Mouse (Mus musculus): Measurements from ENCODE around the gene Tpra1. TPM values are rescaled to one million over a fixed set of nuclear protein-coding genes. Genes with fewer than 3 reads are reported as not detected.

Gene Tpra1
- polyA plus RNA-seq, 1 experiment from 2014 or later: 47.9 TPM

GRCm38 (mm10) chr6:88873965-88874867 lies 27.8 kb upstream of the Tpra1 start:
- Histone ChIP-seq H3K27ac (peak overlapping the region; percentile 88), H3K4me3 (peak overlapping the region; percentile 71), H3K9me3 (peaks cover 9% of the 10 kb centered on the region; the same call in 1 of the 2 replicates), H3K36me3 (replicated peaks) (peaks cover 11% of the 10 kb centered on the region; the same call in 1 of the 2 replicates), H3K4me1 (peaks cover 39% of the 10 kb centered on the region), H3K27me3 (ENCODE audit: poor library complexity, severe bottlenecking) (peaks cover 42% of the 10 kb centered on the region)
- no peak for DNase-seq (ENCODE audit: extremely low spot score, low spot score)
- WGBS: 4% methylated on average over 74 of the region's 74 CpGs

- peak; percentile 82 for DNase-seq (ENCODE audit: extremely low spot score, low spot score)
- peaks cover 42% of the 10 kb centered on the region for H3K27me3 ChIP-seq (ENCODE audit: poor library complexity, severe bottlenecking)
- H3K9me3 ChIP-seq: peaks cover 9% of the 10 kb centered on the region; the same call in 1 of the 2 replicates
- H3K4me1 ChIP-seq: peaks cover 39% of the 10 kb centered on the region
- H3K27ac ChIP-seq: peak within 1 kb of the TSS; percentile 88
- 5% methylated on average over 63 of the region's 63 CpGs for WGBS
- peaks cover 17% of the 10 kb centered on the region for H3K36me3 ChIP-seq (replicated peaks)
- H3K4me3 ChIP-seq: peak within 1 kb of the TSS; percentile 71
These were observed 27.1 kb upstream of the Tpra1 start, which contains the start of gene Podxl2 for GRCm38 (mm10) chr6:88874868-88875508. Gene Podxl2, minus strand, starts transcription at chr6:88875044.

- DNase-seq (ENCODE audit: extremely low spot score, low spot score): no peak
- Histone ChIP-seq H3K27me3 (ENCODE audit: poor library complexity, severe bottlenecking) (peaks cover 22% of the 10 kb centered on the region), H3K9me3 (peaks cover 9% of the 10 kb centered on the region; the same call in 1 of the 2 replicates), H3K4me1 (peaks cover 6% of the 10 kb centered on the region), H3K4me3 (no peak overlapping the region), H3K27ac (no peak overlapping the region), H3K36me3 (replicated peaks) (peaks cover 62% of the 10 kb centered on the region)
- 73% methylated on average over 4 of the region's 4 CpGs for WGBS
These were observed 22.6 kb upstream of the Tpra1 start for GRCm38 (mm10) chr6:88879471-88879870.

GRCm38 (mm10) chr6:88881334-88881733 lies 20.7 kb upstream of the Tpra1 start:
- Histone ChIP-seq H3K4me3 (no peak overlapping the region), H3K9me3 (no peaks in the 10 kb centered on the region), H3K4me1 (no peaks in the 10 kb centered on the region), H3K27ac (no peak overlapping the region), H3K27me3 (ENCODE audit: poor library complexity, severe bottlenecking) (peaks cover 4% of the 10 kb centered on the region; the same call in 1 of the 2 replicates), H3K36me3 (replicated peaks) (peaks cover 80% of the 10 kb centered on the region)
- WGBS: 88% methylated on average over 7 of the region's 7 CpGs
- no peak for DNase-seq (ENCODE audit: extremely low spot score, low spot score)

GRCm38 (mm10) chr6:88884195-88884594 lies 17.9 kb upstream of the Tpra1 start:
- Histone ChIP-seq H3K9me3 (no peaks in the 10 kb centered on the region), H3K36me3 (replicated peaks) (peaks cover 98% of the 10 kb centered on the region), H3K27ac (no peak overlapping the region), H3K4me1 (no peaks in the 10 kb centered on the region), H3K27me3 (ENCODE audit: poor library complexity, severe bottlenecking) (no peaks in the 10 kb centered on the region), H3K4me3 (no peak overlapping the region)
- 93% methylated on average over 10 of the region's 10 CpGs for WGBS
- DNase-seq (ENCODE audit: extremely low spot score, low spot score): no peak

- H3K36me3 ChIP-seq (replicated peaks): peaks cover 99% of the 10 kb centered on the region
- no peak overlapping the region for H3K27ac ChIP-seq
- H3K9me3 ChIP-seq: no peaks in the 10 kb centered on the region
- no peak for DNase-seq (ENCODE audit: extremely low spot score, low spot score)
- no peaks in the 10 kb centered on the region for H3K27me3 ChIP-seq (ENCODE audit: poor library complexity, severe bottlenecking)
- H3K4me1 ChIP-seq: no peaks in the 10 kb centered on the region
- H3K4me3 ChIP-seq: no peak overlapping the region
- 97% methylated on average over 17 of the region's 17 CpGs for WGBS
These were observed 17.4 kb upstream of the Tpra1 start for GRCm38 (mm10) chr6:88884690-88885089.

- no peak for DNase-seq (ENCODE audit: extremely low spot score, low spot score)
- no peaks in the 10 kb centered on the region for H3K9me3 ChIP-seq
- peaks cover 100% of the 10 kb centered on the region for H3K36me3 ChIP-seq (replicated peaks)
- no peaks in the 10 kb centered on the region for H3K4me1 ChIP-seq
- no peak overlapping the region for H3K4me3 ChIP-seq
- 91% methylated on average over 12 of the region's 12 CpGs for WGBS
- no peak overlapping the region for H3K27ac ChIP-seq
- H3K27me3 ChIP-seq (ENCODE audit: poor library complexity, severe bottlenecking): no peaks in the 10 kb centered on the region
These were observed 16.2 kb upstream of the Tpra1 start for GRCm38 (mm10) chr6:88885644-88886416.

GRCm38 (mm10) chr6:88886417-88886967 lies 15.6 kb upstream of the Tpra1 start:
- H3K9me3 ChIP-seq: no peaks in the 10 kb centered on the region
- no peak overlapping the region for H3K4me3 ChIP-seq
- 86% methylated on average over 2 of the region's 2 CpGs for WGBS
- no peaks in the 10 kb centered on the region for H3K4me1 ChIP-seq
- no peak for DNase-seq (ENCODE audit: extremely low spot score, low spot score)
- H3K36me3 ChIP-seq (replicated peaks): peaks cover 100% of the 10 kb centered on the region
- H3K27ac ChIP-seq: no peak overlapping the region
- H3K27me3 ChIP-seq (ENCODE audit: poor library complexity, severe bottlenecking): no peaks in the 10 kb centered on the region

GRCm38 (mm10) chr6:88889410-88890042 lies 12.5 kb upstream of the Tpra1 start:
- H3K27me3 ChIP-seq (ENCODE audit: poor library complexity, severe bottlenecking): no peaks in the 10 kb centered on the region
- no peak overlapping the region for H3K27ac ChIP-seq
- no peaks in the 10 kb centered on the region for H3K9me3 ChIP-seq
- 98% methylated on average over 13 of the region's 13 CpGs for WGBS
- H3K4me1 ChIP-seq: no peaks in the 10 kb centered on the region
- H3K36me3 ChIP-seq (replicated peaks): peaks cover 100% of the 10 kb centered on the region
- H3K4me3 ChIP-seq: no peak overlapping the region
- DNase-seq (ENCODE audit: extremely low spot score, low spot score): no peak

GRCm38 (mm10) chr6:88890832-88891231 lies 11.2 kb upstream of the Tpra1 start:
- Histone ChIP-seq H3K36me3 (replicated peaks) (peaks cover 100% of the 10 kb centered on the region), H3K4me1 (peaks cover 5% of the 10 kb centered on the region), H3K27me3 (ENCODE audit: poor library complexity, severe bottlenecking) (no peaks in the 10 kb centered on the region), H3K9me3 (no peaks in the 10 kb centered on the region), H3K4me3 (no peak overlapping the region), H3K27ac (no peak overlapping the region)
- WGBS: 89% methylated on average over 7 of the region's 7 CpGs
- DNase-seq (ENCODE audit: extremely low spot score, low spot score): no peak

GRCm38 (mm10) chr6:88893559-88893958 lies 8.5 kb upstream of the Tpra1 start:
- WGBS: 74% methylated on average over 5 of the region's 5 CpGs
- peaks cover 89% of the 10 kb centered on the region for H3K36me3 ChIP-seq (replicated peaks)
- H3K4me3 ChIP-seq: no peak overlapping the region
- DNase-seq (ENCODE audit: extremely low spot score, low spot score): peak; percentile 51
- H3K9me3 ChIP-seq: no peaks in the 10 kb centered on the region
- no peaks in the 10 kb centered on the region for H3K27me3 ChIP-seq (ENCODE audit: poor library complexity, severe bottlenecking)
- no peak overlapping the region for H3K27ac ChIP-seq
- peaks cover 21% of the 10 kb centered on the region for H3K4me1 ChIP-seq

GRCm38 (mm10) chr6:88895943-88896342 lies 6.1 kb upstream of the Tpra1 start:
- H3K36me3 ChIP-seq (replicated peaks): peaks cover 65% of the 10 kb centered on the region

More at GRCm38 (mm10) chr6:88895943-88896342, 6.1 kb upstream of the Tpra1 start:
- H3K4me1 ChIP-seq: peaks cover 30% of the 10 kb centered on the region
- no peaks in the 10 kb centered on the region for H3K27me3 ChIP-seq (ENCODE audit: poor library complexity, severe bottlenecking)
- no peaks in the 10 kb centered on the region for H3K9me3 ChIP-seq
- WGBS: 88% methylated on average over 6 of the region's 6 CpGs
- no peak for DNase-seq (ENCODE audit: extremely low spot score, low spot score)
- H3K27ac ChIP-seq: no peak overlapping the region
- H3K4me3 ChIP-seq: peak overlapping the region; percentile 70; the same call in 1 of the 2 replicates
